ENCODE assay signal across 12 mouse cellular contexts in the genomic region with DNA sequence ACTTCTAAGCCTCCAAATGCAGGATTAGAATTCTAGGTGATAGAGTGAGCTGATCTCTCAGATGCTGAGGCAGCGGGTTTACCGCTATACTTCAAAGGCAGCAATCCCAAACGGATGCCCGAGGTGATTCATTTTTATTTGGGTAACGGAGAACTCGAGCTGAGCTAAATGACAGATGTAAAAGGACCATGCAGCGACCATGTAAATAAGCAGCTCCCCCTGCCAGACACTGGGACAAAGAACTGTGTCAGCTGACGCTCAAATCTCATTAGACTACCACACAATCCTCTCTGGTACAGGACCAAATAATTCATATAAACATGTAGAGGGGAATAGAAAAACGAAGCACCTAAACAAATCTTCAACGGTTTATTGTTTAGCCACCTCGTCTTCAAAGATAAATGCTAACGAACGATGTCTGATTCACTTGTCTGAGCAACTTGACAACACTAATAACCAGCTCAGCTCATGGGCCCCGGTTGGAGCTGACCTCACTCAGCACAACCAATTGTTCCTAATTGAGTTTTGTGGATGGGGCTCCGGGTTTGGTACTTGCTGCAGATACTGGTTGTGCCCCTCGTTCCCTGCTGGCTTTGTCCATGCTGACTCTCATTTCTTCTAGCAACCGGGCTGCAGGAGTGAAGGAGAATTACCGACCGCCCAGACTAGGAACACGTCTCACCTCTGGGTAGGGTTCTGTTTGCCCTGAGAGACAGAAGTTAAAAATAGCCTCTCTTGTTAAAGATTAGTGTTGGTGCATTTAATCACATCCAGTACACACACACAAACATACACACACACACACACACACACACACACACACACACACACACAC.
DNase-seq lines count a peak whose midpoint lies in the region; ATAC-seq and TF ChIP-seq lines count a peak whose summit lies in the region.
"Had no signal": no experiment of that assay in that cellular context is flagged by ENCODE, and none has a peak within 500 bp of the region (broad histone marks: within the 10 kb centered on the region; RNA-seq: fewer than 3 reads in every experiment).

No protein-coding gene starts in this region.

- H3K27ac ChIP-seq in forebrain, postnatal 0 days (ENCODE audit: low read depth, low read length), result no peak overlapping the region
- peak overlapping the region; percentile 70 for H3K27ac ChIP-seq in midbrain, embryonic 13.5 days
- no peak overlapping the region for H3K27ac ChIP-seq in lung, postnatal 0 days (ENCODE audit: low read length)
- H3K27ac ChIP-seq in intestine, embryonic 15.5 days, result no peak overlapping the region
- H3K27ac ChIP-seq: limb, embryonic 12.5 days had no signal

- TF ChIP-seq CTCF in forebrain, postnatal 0 days (IDR thresholded peaks at IDR 0.05; ENCODE audit: low read depth), result no peak
- no peak for TF ChIP-seq CTCF in lung, postnatal 0 days (IDR thresholded peaks at IDR 0.05)

- no peak overlapping the region for H3K4me3 ChIP-seq in forebrain, postnatal 0 days (ENCODE audit: low read depth, low read length)
- H3K4me3 ChIP-seq in midbrain, embryonic 13.5 days (replicated peaks), result peak overlapping the region; percentile 15; the same call in 1 of the 2 replicates
- H3K4me3 ChIP-seq in lung, postnatal 0 days (ENCODE audit: low read depth, low read length), result no peak overlapping the region
- no peak overlapping the region for H3K4me3 ChIP-seq in intestine, embryonic 15.5 days (replicated peaks)
- H3K4me3 ChIP-seq: limb, embryonic 12.5 days had no signal

- H3K4me2 ChIP-seq in forebrain, postnatal 0 days (ENCODE audit: low read depth), result peak overlapping the region; percentile 30
- peak overlapping the region; percentile 42 for H3K4me2 ChIP-seq in midbrain, embryonic 13.5 days (replicated peaks)
- H3K4me2 ChIP-seq in lung, postnatal 0 days (replicated peaks; ENCODE audit: low read depth, low read length), result no peak overlapping the region
- H3K4me2 ChIP-seq in intestine, embryonic 15.5 days (replicated peaks), result no peak overlapping the region
- H3K4me2 ChIP-seq: limb, embryonic 12.5 days had no signal

- H3K9ac ChIP-seq in forebrain, postnatal 0 days, result peak overlapping the region; percentile 19; the same call in 1 of the 2 replicates
- H3K9ac ChIP-seq in midbrain, embryonic 13.5 days (replicated peaks), result peak overlapping the region; percentile 55; the same call in 1 of the 2 replicates
- no peak overlapping the region for H3K9ac ChIP-seq in lung, postnatal 0 days (replicated peaks; ENCODE audit: low read depth)
- H3K9ac ChIP-seq in intestine, embryonic 15.5 days, result no peak overlapping the region
- H3K9ac ChIP-seq: limb, embryonic 12.5 days had no signal

- DNase-seq in MN1 (ENCODE audit: low spot score), result peak; percentile 36
- peak; percentile 17 for DNase-seq in embryo, embryonic 10 days (ENCODE audit: low spot score)
- peak; percentile 54 for DNase-seq in forebrain, postnatal 0 days
- no peak for DNase-seq in right cerebral cortex, adult 18-20 months
- no peak for DNase-seq in lung, postnatal 0 days (ENCODE audit: low spot score)
- DNase-seq in lung, adult 18-20 months, result no peak
- DNase-seq: kidney, postnatal 14 days; thymus, postnatal 25 days had no signal

- H3K27me3 ChIP-seq in forebrain, postnatal 0 days (ENCODE audit: insufficient read depth, low read length), result no peaks in the 10 kb centered on the region
- H3K27me3 ChIP-seq in midbrain, embryonic 13.5 days, result no peaks in the 10 kb centered on the region
- no peaks in the 10 kb centered on the region for H3K27me3 ChIP-seq in lung, postnatal 0 days (replicated peaks; ENCODE audit: insufficient read depth, low read length)
- H3K27me3 ChIP-seq in intestine, embryonic 15.5 days (replicated peaks), result no peaks in the 10 kb centered on the region
- H3K27me3 ChIP-seq: limb, embryonic 12.5 days had no signal

- 10% methylated on average over 20 of the region's 20 CpGs for WGBS in forebrain, postnatal 0 days
- 9% methylated on average over 20 of the region's 20 CpGs for WGBS in midbrain, embryonic 13.5 days
- 40% methylated on average over 20 of the region's 20 CpGs for WGBS in lung, postnatal 0 days
- WGBS in intestine, embryonic 15.5 days, result 38% methylated on average over 20 of the region's 20 CpGs

- ATAC-seq in forebrain, postnatal 0 days, result peak; percentile 68; the same call in 1 of the 2 replicates
- peak; percentile 87 for ATAC-seq in midbrain, embryonic 13.5 days
- ATAC-seq in lung, postnatal 0 days, result no peak
- ATAC-seq in intestine, embryonic 15.5 days, result no peak
- ATAC-seq: activated CD4-positive, CD25-positive, alpha-beta regulatory T cell, adult 4 months had no signal

- no peaks in the 10 kb centered on the region for H3K36me3 ChIP-seq in forebrain, postnatal 0 days (ENCODE audit: insufficient read depth)
- no peaks in the 10 kb centered on the region for H3K36me3 ChIP-seq in midbrain, embryonic 13.5 days
- H3K36me3 ChIP-seq in lung, postnatal 0 days (ENCODE audit: insufficient read depth, low read length), result no peaks in the 10 kb centered on the region
- H3K36me3 ChIP-seq in intestine, embryonic 15.5 days, result no peaks in the 10 kb centered on the region
- H3K36me3 ChIP-seq: limb, embryonic 12.5 days had no signal

- TF ChIP-seq EP300 in lung, postnatal 0 days (IDR thresholded peaks at IDR 0.05), result no peak

- peaks cover 7% of the 10 kb centered on the region; the same call in 1 of the 2 replicates for H3K4me1 ChIP-seq in forebrain, postnatal 0 days (ENCODE audit: insufficient read depth)
- H3K4me1 ChIP-seq in midbrain, embryonic 13.5 days (replicated peaks), result peaks cover 21% of the 10 kb centered on the region
- H3K4me1 ChIP-seq in lung, postnatal 0 days (ENCODE audit: insufficient read depth, low read depth, low read length), result no peaks in the 10 kb centered on the region
- 0 out of 2 replicates have a peak, but pooled peaks cover 3% of the 10 kb centered on the region for H3K4me1 ChIP-seq in intestine, embryonic 15.5 days (replicated peaks)

- H3K9me3 ChIP-seq in forebrain, postnatal 0 days (ENCODE audit: low read length), result no peaks in the 10 kb centered on the region
- no peaks in the 10 kb centered on the region for H3K9me3 ChIP-seq in midbrain, embryonic 13.5 days
- H3K9me3 ChIP-seq in lung, postnatal 0 days (ENCODE audit: low read length), result no peaks in the 10 kb centered on the region
- no peaks in the 10 kb centered on the region for H3K9me3 ChIP-seq in intestine, embryonic 15.5 days

Comparison
In these comparisons a context has a peak if more than half of its experiments do, and no peak if none do; other contexts are left out.
1. DNase-seq: peak in MN1 (single experiment), embryo, embryonic 10 days (single experiment) and forebrain, postnatal 0 days (single experiment); none in right cerebral cortex, adult 18-20 months (single experiment), lung, postnatal 0 days (single experiment) and lung, adult 18-20 months (0 of 2).
2. ATAC-seq: peak in forebrain, postnatal 0 days (single experiment) and midbrain, embryonic 13.5 days (single experiment); none in lung, postnatal 0 days (single experiment) and intestine, embryonic 15.5 days (single experiment).
3. H3K4me2 ChIP-seq: peak in forebrain, postnatal 0 days (single experiment) and midbrain, embryonic 13.5 days (single experiment); none in lung, postnatal 0 days (single experiment) and intestine, embryonic 15.5 days (single experiment).
4. H3K9ac ChIP-seq: peak in forebrain, postnatal 0 days (single experiment) and midbrain, embryonic 13.5 days (single experiment); none in lung, postnatal 0 days (single experiment) and intestine, embryonic 15.5 days (single experiment).